Mouse (Mus musculus) midbrain, embryonic 14.5 days (tissue): ENCODE measurements around the gene Zyx. TPM values are rescaled to one million over a fixed set of nuclear protein-coding genes. Genes with fewer than 3 reads are reported as not detected.
A peak's percentile ranks its signal among the peaks of the same experiment; 100 is the strongest.

Experiments
- ATAC-seq: fragments of 200-750 bp; cut with Nextera tagmentation; 2 replicates; pipeline ENCODE4 v1.8.0; 2017; ENCODE audit warnings: moderate number of reproducible peaks, moderate library complexity; ENCODE audit not compliant: low FRiP score, low TSS enrichment
- DNase-seq: peaks from one replicate; pipeline ENCODE4 v3.0.0-alpha.2; 2015
- H3K27ac ChIP-seq: fragments of 300-500 bp; sonication (generic); replicated peaks from 2 replicates; pipeline ENCODE4 v1.5.1; 2014; ENCODE audit warnings: mild to moderate bottlenecking, low read depth, low read length, moderate library complexity
- H3K27me3 ChIP-seq: fragments of 300-500 bp; sonication (generic); 2 replicates; pipeline ENCODE4 v1.6.1; 2014; ENCODE audit warnings: low read length, control low read depth, mixed read lengths; ENCODE audit not compliant: control insufficient read depth, insufficient read depth
- H3K36me3 ChIP-seq: fragments of 300-500 bp; sonication (generic); 2 replicates; pipeline ENCODE4 v1.6.1; 2014; ENCODE audit warnings: low read length, control low read depth; ENCODE audit not compliant: control insufficient read depth, insufficient read depth
- H3K4me1 ChIP-seq: fragments of 300-500 bp; sonication (generic); 2 replicates; pipeline ENCODE4 v1.6.1; 2014; ENCODE audit warnings: mild to moderate bottlenecking, antibody characterized with exemption, low read length, control low read depth; ENCODE audit not compliant: control insufficient read depth, insufficient read depth
- H3K4me2 ChIP-seq: fragments of 300-500 bp; sonication (generic); 2 replicates; pipeline ENCODE4 v1.6.1; 2014; ENCODE audit warnings: mild to moderate bottlenecking, low read length, moderate library complexity
- H3K4me3 ChIP-seq: fragments of 300-500 bp; sonication (generic); replicated peaks from 2 replicates; pipeline ENCODE4 v1.5.1; 2014; ENCODE audit warnings: low read depth, low read length
- H3K9ac ChIP-seq: fragments of 300-500 bp; sonication (generic); replicated peaks from 2 replicates; pipeline ENCODE4 v1.6.1; 2014; ENCODE audit warnings: mild to moderate bottlenecking, low read length, moderate library complexity
- H3K9me3 ChIP-seq: fragments of 300-500 bp; sonication (generic); 2 replicates; pipeline ENCODE4 v1.6.1; 2016; ENCODE audit warnings: low read length, control low read depth, mixed read lengths; ENCODE audit not compliant: control insufficient read depth
- WGBS: fragments of 180-500 bp; shearing (Covaris S2); extraction: QIAGEN DNeasy Blood & Tissue Kit; methylation state at CpG from one replicate; pipeline ENCODE4 v1.1.7; 2014; 5-methylcytosine and 5-hydroxymethylcytosine counted together
- polyA plus RNA-seq: library from polyadenylated mRNA; unstranded; fragments of >200 nt; fragmentation: Nextera tagmentation; extraction: Ambion mirVana; gene quantifications from 2 replicates; pipeline ENCODE4 v1.2.1, GENCODE M21; 2014

Gene Zyx
- polyA plus RNA-seq, 1 experiment from 2014 or later = 55.7 TPM

- Histone ChIP-seq H3K36me3 (peaks cover 43% of the 10 kb centered on the region), H3K9me3 (no peaks in the 10 kb centered on the region), H3K27ac (no peak overlapping the region), H3K9ac (no peak overlapping the region), H3K27me3 (no peaks in the 10 kb centered on the region), H3K4me1 (peaks cover 30% of the 10 kb centered on the region), H3K4me2 (peak overlapping the region; percentile 12; the same call in 1 of the 2 replicates), H3K4me3 (no peak overlapping the region)
- 59% methylated on average over 11 of the region's 11 CpGs for WGBS
- no peak for ATAC-seq
- DNase-seq = peak; percentile 44
Observed at GRCm38 (mm10) chr6:42354076-42355019, 4.9 kb downstream of the Zyx start.

- H3K9ac ChIP-seq = no peak overlapping the region
- DNase-seq = no peak
- H3K27ac ChIP-seq = no peak overlapping the region
- H3K9me3 ChIP-seq = no peaks in the 10 kb centered on the region
- no peak for ATAC-seq
- WGBS = 97% methylated on average over 6 of the region's 6 CpGs
- no peaks in the 10 kb centered on the region for H3K27me3 ChIP-seq
- no peak overlapping the region for H3K4me2 ChIP-seq
- no peak overlapping the region for H3K4me3 ChIP-seq
- peaks cover 52% of the 10 kb centered on the region for H3K36me3 ChIP-seq
- H3K4me1 ChIP-seq = peaks cover 29% of the 10 kb centered on the region
Observed at GRCm38 (mm10) chr6:42355366-42355765, 5.9 kb downstream of the Zyx start.

GRCm38 (mm10) chr6:42355794-42356600 lies 6.6 kb downstream of the Zyx start:
- no peaks in the 10 kb centered on the region for H3K9me3 ChIP-seq
- H3K4me3 ChIP-seq = no peak overlapping the region
- peaks cover 54% of the 10 kb centered on the region for H3K36me3 ChIP-seq
- WGBS = 94% methylated on average over 13 of the region's 13 CpGs
- no peaks in the 10 kb centered on the region for H3K27me3 ChIP-seq
- H3K4me2 ChIP-seq = no peak overlapping the region
- no peak for ATAC-seq
- peaks cover 23% of the 10 kb centered on the region for H3K4me1 ChIP-seq
- no peak overlapping the region for H3K27ac ChIP-seq
- DNase-seq = no peak
- no peak overlapping the region for H3K9ac ChIP-seq

- Histone ChIP-seq H3K27ac (no peak overlapping the region), H3K36me3 (peaks cover 54% of the 10 kb centered on the region), H3K9ac (no peak overlapping the region), H3K4me3 (no peak overlapping the region), H3K4me2 (no peak overlapping the region), H3K9me3 (no peaks in the 10 kb centered on the region), H3K4me1 (peaks cover 14% of the 10 kb centered on the region), H3K27me3 (no peaks in the 10 kb centered on the region)
- ATAC-seq (no peak), DNase-seq (no peak)
- WGBS = 97% methylated on average over 5 of the region's 5 CpGs
Observed at GRCm38 (mm10) chr6:42356913-42357312, 7.5 kb downstream of the Zyx start.

- WGBS = 62% methylated on average over 6 of the region's 6 CpGs
- no peak for ATAC-seq
- H3K9me3 ChIP-seq = no peaks in the 10 kb centered on the region
- no peak overlapping the region for H3K4me3 ChIP-seq
- DNase-seq = no peak
- H3K4me1 ChIP-seq = peaks cover 12% of the 10 kb centered on the region; the same call in 1 of the 2 replicates
- peaks cover 54% of the 10 kb centered on the region for H3K36me3 ChIP-seq
- no peak overlapping the region for H3K9ac ChIP-seq
- no peaks in the 10 kb centered on the region for H3K27me3 ChIP-seq
- no peak overlapping the region for H3K4me2 ChIP-seq
- H3K27ac ChIP-seq = no peak overlapping the region
Observed at GRCm38 (mm10) chr6:42357901-42358300, 8.5 kb downstream of the Zyx start.

GRCm38 (mm10) chr6:42358901-42359300 lies 9.5 kb downstream of the Zyx start:
- Histone ChIP-seq H3K9ac (no peak overlapping the region), H3K4me1 (peaks cover 7% of the 10 kb centered on the region; the same call in 1 of the 2 replicates), H3K4me3 (no peak overlapping the region), H3K9me3 (no peaks in the 10 kb centered on the region), H3K27ac (no peak overlapping the region), H3K4me2 (no peak overlapping the region), H3K36me3 (peaks cover 49% of the 10 kb centered on the region), H3K27me3 (no peaks in the 10 kb centered on the region)
- ATAC-seq (no peak), DNase-seq (no peak)
- WGBS = 94% methylated on average over 12 of the region's 12 CpGs

- DNase-seq (no peak), ATAC-seq (no peak)
- Histone ChIP-seq H3K4me1 (peaks cover under 1% of the 10 kb centered on the region; the same call in 1 of the 2 replicates), H3K9ac (no peak overlapping the region), H3K27me3 (no peaks in the 10 kb centered on the region), H3K27ac (no peak overlapping the region), H3K36me3 (peaks cover 49% of the 10 kb centered on the region), H3K9me3 (no peaks in the 10 kb centered on the region), H3K4me2 (no peak overlapping the region), H3K4me3 (no peak overlapping the region)
- 72% methylated on average over 9 of the region's 9 CpGs for WGBS
Observed at GRCm38 (mm10) chr6:42359364-42360147, 10.1 kb downstream of the Zyx start.

GRCm38 (mm10) chr6:42360231-42360840 lies 10.9 kb downstream of the Zyx start:
- no peaks in the 10 kb centered on the region for H3K27me3 ChIP-seq
- no peak overlapping the region for H3K4me3 ChIP-seq
- no peaks in the 10 kb centered on the region for H3K9me3 ChIP-seq
- no peaks in the 10 kb centered on the region for H3K4me1 ChIP-seq
- WGBS = 93% methylated on average over 6 of the region's 6 CpGs
- ATAC-seq = no peak
- H3K9ac ChIP-seq = no peak overlapping the region
- no peak overlapping the region for H3K4me2 ChIP-seq
- H3K27ac ChIP-seq = no peak overlapping the region
- H3K36me3 ChIP-seq = peaks cover 49% of the 10 kb centered on the region
- no peak for DNase-seq
